Mouse (Mus musculus) G1E (cell line): ENCODE results near the gene Hectd4.

ENCODE experiments used
- CTCF ChIP-seq: IDR thresholded peaks from 2 replicates; pipeline ENCODE4 v1.5.1; 2012; ENCODE audit warnings: low read depth, low read length, inconsistent platforms, mixed read lengths
- POLR2AphosphoS5 ChIP-seq: IDR thresholded peaks from 2 replicates; pipeline ENCODE4 v1.6.1; 2012; ENCODE audit warnings: low read depth, low read length, inconsistent platforms; ENCODE audit not compliant: insufficient replicate concordance
- TAL1 ChIP-seq: conservative IDR thresholded peaks from 2 replicates; pipeline ENCODE4 v1.6.1; 2012; ENCODE audit warnings: low read depth, low read length, inconsistent platforms, mixed read lengths

- no peak for TF ChIP-seq CTCF
- no peak for TF ChIP-seq POLR2AphosphoS5
- no peak for TF ChIP-seq TAL1
Observed at GRCm38 (mm10) chr5:121233726-121234125, 13.7 kb downstream of the Hectd4 start.
